Mouse (Mus musculus) urinary bladder, postnatal 14 days (tissue): ENCODE results near the gene Mypn.

Experiments
- DNase-seq: peaks from one replicate; pipeline ENCODE4 v3.0.0; 2021; ENCODE audit warnings: low spot score

Mypn gene

DNA sequence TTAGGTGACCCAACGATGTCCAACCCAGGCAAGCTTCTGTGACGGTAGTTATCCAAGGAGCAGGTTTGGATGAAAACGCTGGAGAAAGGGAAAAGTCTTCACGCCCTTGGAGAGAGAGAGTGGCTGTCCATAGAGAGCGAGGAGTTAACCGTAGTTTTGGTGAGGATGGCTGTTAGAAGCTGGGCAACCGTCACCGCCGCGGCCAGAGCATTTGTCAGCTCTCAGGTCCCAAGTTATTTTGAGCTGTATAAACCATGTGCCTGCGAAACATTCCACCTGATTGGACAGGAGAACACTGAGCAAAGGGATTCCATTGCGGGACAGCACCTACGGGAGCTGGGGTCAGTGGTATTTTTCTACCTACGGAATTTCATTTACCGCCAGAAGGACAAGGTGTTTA, at the start of gene Mypn:
Gene Mypn, minus strand, starts transcription at position 225 of the 400 bp plus-strand sequence.
- DNase-seq = no peak

GRCm38 (mm10) chr10:63248421-63248820, 44.7 kb upstream of the Mypn start:
- DNase-seq = no peak

DNA sequence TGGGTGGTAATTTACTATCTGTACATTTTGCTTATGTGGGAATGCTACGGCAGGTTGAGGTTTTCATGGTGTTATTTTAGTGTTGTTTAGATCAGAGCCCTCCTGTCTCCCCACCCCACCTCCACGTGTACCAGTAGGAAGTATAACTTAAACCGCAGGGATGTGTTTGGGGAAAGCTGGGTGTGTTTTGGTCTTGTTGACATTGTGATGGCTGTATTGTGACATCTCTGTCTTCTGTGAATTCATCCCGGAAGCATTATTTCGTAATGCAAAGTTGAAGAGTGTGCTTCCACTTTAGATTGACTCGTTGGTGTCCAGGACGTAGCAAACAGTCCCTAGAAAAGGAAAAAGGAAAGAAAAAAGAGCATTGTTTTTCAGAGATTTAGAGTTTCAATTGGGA, 43.7 kb upstream of the Mypn start:
- DNase-seq = no peak

GRCm38 (mm10) chr10:63245846-63246245, 42.1 kb upstream of the Mypn start:
- no peak for DNase-seq

DNA sequence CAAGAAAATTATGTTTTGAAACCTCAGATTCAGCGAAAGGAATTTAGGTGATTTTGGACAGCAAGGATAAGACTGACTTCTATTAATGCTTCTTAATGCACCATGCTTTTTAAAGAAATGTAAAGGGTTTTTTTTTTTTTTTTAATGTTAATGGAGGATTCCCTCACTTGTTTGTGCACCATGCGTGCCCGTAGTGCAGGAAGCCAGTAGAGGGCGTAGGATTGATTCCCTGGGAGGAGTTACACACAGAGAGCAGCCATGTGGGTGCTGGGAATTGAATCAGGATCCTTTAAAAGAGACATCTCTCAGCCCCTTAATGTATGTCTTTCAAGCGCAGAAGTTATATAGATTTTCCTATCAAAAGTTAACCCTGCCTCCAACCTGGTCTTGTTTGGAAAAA, 41.0 kb upstream of the Mypn start:
- peak; percentile 19 for DNase-seq

DNA sequence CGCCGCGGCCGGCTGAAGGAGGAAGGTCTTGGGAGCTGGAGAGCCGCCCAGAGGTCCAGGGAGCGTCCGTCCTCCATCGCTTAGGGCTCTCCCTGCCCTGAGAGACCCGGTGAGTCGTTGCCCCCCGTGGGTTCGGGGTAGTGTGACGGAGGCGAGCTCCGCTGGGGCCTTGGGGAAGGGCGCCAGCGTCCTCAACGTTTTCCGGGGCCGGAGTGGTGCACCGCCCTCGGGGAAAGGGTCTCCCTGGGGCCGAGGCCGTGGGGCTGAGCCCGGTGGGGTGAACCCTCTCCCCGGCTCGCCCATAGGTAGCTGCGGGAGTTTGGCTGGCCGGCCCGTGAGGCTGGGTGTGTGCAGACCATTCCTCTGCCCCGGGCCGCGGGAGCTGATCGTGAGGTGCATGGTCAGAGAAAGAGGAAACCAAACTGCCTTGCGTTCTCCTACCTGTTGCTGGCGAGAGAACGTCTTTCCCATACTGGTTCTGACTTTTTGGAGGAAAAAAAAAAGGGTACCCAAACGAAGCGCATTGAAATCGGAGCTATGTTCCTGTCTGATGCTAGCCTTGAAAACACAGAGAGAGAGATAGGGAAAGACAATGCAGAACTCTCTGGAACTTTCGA, 40.4 kb upstream of the Mypn start:
- no peak for DNase-seq

GRCm38 (mm10) chr10:63243493-63244054, 39.8 kb upstream of the Mypn start, which contains the start of gene Herc4:
Gene Herc4 (plus strand): TSS chr10:63243810.
- peak; percentile 95 for DNase-seq

DNA sequence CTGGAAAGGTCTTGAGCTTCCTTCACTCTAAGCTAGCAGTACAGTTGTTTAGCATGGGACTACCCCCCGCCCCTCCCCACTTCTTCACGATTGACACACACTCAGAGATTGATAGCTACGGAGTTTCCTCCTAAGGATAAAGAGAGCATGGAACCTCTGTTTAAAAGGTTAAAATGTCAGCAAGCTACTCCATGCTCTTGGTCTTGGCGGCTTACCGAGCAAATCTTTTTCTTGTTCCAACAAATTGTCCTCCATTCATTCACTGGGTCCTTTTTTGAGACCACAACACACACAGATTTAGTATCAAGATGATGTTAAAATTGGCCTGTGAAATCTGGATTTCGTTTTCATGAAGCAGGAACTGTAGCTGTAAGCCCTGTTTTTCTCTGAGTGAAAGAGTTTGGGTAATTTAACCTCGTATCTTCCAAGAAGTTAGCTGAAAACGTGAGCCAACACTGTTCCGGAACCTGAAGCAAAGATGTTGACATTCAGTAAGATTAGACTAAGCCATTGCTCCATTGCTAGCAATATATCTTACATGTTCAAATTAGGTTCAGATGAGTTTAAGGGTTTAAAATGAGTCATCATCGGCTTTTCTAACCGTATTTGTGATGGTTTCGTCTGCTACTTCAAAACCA, 39.2 kb upstream of the Mypn start:
- no peak for DNase-seq

- DNase-seq = no peak
Observed at GRCm38 (mm10) chr10:63240868-63241271, 37.1 kb upstream of the Mypn start.

GRCm38 (mm10) chr10:63239848-63240247, 36.1 kb upstream of the Mypn start:
- DNase-seq = no peak

DNA sequence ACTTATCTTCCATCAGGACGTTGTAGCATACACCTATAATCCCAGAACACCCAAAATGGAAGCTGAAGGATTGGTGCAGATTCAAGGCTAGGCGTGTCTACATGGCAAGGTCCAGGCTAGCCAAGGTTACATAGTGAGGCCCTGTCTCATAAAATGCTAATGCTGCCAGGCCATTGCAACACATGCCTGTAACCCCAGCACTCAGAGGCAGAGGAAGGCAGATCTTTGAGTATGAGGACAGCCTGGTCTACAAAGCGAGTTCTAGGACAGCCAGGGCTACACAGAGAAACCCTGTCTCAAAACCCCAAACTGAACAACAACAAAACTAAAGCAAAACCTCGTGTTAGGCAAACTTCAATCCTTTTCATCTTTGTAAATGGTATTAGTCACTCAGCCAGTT, 34.3 kb upstream of the Mypn start:
- DNase-seq = no peak

GRCm38 (mm10) chr10:63237206-63237605, 33.5 kb upstream of the Mypn start:
- no peak for DNase-seq

DNA sequence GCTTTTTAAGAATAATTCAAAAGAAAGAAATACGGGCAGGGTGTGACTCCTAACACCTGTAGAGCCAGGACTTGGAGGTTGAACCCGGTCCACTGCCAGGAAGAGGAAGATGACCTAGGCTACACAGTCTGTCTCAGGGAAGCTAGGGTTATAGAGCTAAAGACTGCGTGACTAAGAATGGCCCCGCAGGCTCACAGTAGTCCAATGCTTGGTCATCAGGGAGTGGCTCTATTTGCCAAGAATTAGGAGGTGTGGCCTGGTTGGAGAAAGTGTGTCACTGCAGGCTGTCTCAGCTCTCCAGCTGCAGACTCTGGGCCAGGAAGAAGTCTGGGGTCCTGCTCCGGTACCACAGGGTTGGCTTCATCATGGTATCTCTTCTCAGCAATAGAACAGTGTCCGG, 32.9 kb upstream of the Mypn start:
- DNase-seq = no peak

- no peak for DNase-seq
Observed at GRCm38 (mm10) chr10:63235889-63236288, 32.1 kb upstream of the Mypn start.

GRCm38 (mm10) chr10:63234133-63234532, 30.4 kb upstream of the Mypn start:
- DNase-seq = no peak

DNA sequence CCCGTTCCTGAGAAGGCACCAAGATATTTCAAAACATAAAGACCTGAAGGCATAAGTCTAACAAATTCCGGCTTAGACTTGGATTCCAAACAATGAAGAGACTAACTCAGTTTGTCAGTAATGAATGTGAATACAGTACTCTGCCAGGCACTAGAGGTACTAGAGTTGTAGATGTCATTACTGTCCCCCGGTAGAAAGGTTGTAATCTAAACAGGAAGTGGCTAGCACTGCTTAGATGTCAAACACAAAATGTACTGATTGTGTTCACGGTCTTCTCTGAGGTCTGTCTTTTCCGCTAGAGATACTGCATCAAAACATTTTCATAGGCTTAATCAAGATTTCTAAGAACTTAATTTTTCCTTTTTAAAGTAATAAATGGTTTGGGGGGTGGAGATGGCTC, 27.9 kb upstream of the Mypn start:
- DNase-seq = no peak

GRCm38 (mm10) chr10:63230854-63231253, 27.1 kb upstream of the Mypn start:
- DNase-seq = no peak

GRCm38 (mm10) chr10:63230266-63230665, 26.5 kb upstream of the Mypn start:
- no peak for DNase-seq

DNA sequence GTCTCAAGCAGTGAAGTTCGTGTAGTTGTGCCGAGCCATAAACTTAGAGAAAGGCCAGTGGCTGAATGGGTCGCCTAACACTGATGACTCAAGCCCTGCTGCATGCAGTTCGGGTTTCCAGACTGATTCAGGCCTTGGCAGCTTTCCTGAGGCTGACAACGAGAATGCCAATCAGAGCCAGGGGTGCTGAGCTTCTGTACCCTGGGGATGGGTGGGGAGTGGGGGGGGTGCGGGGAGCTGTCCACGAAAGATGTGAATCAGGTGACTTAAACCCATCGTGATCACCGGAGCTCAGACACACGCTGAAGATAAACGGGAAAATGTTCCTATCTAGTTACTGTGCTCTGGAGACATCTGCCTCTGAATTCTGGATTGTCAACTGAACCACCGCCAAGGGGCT, 20.6 kb upstream of the Mypn start:
- DNase-seq = no peak

DNA sequence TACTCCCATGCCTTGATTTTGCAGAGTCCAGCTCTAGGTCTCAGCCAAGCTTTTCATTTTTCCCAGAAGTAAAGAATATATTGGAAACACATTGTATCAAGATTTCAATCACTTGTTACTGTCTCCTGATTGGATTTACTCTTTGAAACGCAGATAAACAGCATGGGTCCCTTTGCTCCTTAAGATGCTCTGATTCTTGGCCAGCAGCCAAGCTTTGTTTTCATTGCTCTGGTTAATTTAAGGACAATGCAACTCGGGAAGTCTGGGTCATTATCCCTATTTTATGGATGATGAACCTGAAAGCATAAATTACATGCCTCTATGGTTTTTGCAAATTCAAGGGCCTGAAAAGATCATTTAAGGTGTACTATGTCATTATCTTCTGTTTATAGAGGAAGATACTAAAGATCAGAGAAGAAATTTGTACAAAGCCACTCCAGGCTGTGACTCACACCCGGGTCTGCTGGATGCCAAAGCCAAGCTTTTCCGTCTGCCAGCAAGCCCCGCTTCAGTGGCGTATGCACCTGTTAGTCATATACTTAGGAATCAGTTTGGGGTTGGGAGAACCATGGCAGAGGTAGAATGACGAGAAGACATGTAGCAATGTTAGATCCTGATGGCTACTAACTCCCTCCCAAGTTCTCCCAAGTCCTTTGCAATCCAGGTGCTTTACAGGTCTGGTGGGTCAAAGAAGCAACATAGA, 17.5 kb upstream of the Mypn start:
- no peak for DNase-seq

DNA sequence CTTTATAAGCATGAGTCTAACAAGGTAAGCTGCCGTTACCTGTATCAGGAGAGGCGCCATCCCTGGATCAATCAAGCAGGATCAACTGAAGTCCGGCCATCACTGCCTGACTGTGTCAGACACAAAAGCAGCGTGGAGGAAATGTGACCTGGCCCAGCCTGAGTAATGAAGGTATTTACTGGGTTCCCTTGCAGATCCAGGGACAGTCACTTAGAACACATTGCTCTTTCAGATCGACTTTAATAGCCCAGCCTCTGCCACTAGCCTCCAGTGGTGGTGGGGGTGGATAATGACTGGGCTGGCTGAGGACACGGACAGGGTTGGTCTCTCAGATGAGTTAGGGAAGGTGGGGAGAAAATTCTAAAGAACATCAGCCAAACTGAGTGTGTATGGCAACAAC, 5.1 kb upstream of the Mypn start:
- no peak for DNase-seq

- DNase-seq = no peak
Observed at GRCm38 (mm10) chr10:63203002-63203401, 750 bp downstream of the Mypn start.

DNA sequence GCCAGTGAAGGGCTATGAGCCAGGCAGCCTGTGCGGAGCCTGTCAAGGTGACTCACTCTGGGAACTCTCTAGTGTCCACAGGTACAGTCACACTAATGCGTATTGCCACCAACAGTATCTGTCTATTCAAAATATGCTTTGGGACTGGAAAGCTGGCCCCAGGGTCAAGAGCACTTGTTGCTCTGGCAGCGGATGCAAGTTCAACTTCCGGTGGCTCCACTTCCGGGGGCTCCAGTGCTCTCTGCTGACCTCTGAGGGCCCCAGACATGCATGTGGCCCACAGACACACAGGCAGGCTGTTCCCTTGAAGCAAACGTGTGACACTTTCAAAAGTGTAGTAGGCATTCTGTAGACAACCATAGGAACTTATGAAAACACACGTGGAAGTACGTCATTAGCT, 2.2 kb downstream of the Mypn start:
- DNase-seq = no peak
